Mouse (Mus musculus): Measurements from ENCODE around the gene Gpx4. TPM values are rescaled to one million over a fixed set of nuclear protein-coding genes. Genes with fewer than 3 reads are reported as not detected.

Gpx4 gene
- polyA plus RNA-seq (2015; fragmentation: Illumina TruSeq; extraction: RNeasy Lipid Tissue Mini Kit (QIAGEN cat#74804); ENCODE audit: low read depth, low replicate concordance): 889 TPM

GRCm38 (mm10) chr10:80047041-80047565 lies at the start of gene Gpx4:
Gene Gpx4, plus strand, starts transcription at chr10:80047166.

GRCm38 (mm10) chr10:80016511-80016910 lies 30.5 kb upstream of the Gpx4 start, which contains the start of gene Arhgap45:
Gene Arhgap45, plus strand, starts transcription at chr10:80016653.

DNA sequence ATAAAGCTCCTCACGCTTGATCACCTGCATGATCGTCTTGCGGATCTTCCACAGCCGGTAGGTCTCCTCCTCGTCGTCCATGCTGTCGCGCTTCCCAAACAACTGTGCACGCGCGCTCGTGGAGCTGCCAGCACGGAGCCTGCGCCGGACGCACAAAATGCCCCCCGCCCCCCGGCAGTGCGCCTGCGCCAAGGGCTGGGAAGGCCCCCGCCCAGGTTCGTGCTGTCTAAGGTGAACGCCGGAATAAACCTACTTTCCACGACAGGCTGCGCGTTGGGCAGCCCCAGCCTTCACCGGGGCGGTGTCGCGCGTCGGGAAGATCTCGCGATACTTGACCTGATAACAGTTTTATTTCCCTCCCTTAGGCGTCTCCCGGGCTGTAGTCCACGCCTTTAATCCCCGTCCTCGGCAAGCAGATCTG lies 7.4 kb upstream of the Gpx4 start, which contains the start of gene Polr2e:
Gene Polr2e (minus strand): TSS at position 237 of the 421 bp plus-strand sequence.

DNA sequence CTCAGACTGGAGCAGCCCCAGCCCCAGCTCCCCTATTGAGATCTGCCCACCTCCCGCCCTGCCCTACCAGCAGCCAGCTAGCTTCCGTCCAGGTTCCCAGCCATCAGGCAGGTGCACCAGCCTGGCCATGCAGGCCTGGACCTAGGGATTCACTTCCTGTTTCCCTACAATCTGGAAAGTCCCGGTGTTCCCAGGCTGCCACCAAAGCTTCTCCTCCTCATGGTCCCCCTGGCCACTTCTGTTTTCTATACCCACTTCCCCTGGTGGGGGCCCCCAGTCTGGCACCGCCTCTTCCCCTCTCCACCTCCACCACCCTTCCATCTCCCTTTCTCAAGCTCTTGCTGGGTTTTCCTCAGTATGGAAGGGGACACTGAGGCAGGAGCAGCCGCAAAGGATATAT lies 58.5 kb downstream of the Gpx4 start, which contains the start of gene Sbno2:
Gene Sbno2 (minus strand): TSS at position 112 of the 400 bp plus-strand sequence.

Other genes with a start within 250 kb of the Gpx4 start
- not detected for gene Misp, start 226.2 kb upstream of the Gpx4 start, polyA plus RNA-seq (2015; fragmentation: Illumina TruSeq; extraction: RNeasy Lipid Tissue Mini Kit (QIAGEN cat#74804); ENCODE audit: low read depth, low replicate concordance)
- gene Ptbp1, start 192.7 kb upstream of the Gpx4 start, polyA plus RNA-seq (2015; fragmentation: Illumina TruSeq; extraction: RNeasy Lipid Tissue Mini Kit (QIAGEN cat#74804); ENCODE audit: low read depth, low replicate concordance): 25.7 TPM
- gene Prtn3, start 172.7 kb upstream of the Gpx4 start, polyA plus RNA-seq (2015; fragmentation: Illumina TruSeq; extraction: RNeasy Lipid Tissue Mini Kit (QIAGEN cat#74804); ENCODE audit: low read depth, low replicate concordance): 3.6 TPM
- 49.3 TPM for gene Plppr3, start 172.5 kb upstream of the Gpx4 start, polyA plus RNA-seq (2015; fragmentation: Illumina TruSeq; extraction: RNeasy Lipid Tissue Mini Kit (QIAGEN cat#74804); ENCODE audit: low read depth, low replicate concordance)
- gene Elane, start 160.9 kb upstream of the Gpx4 start, polyA plus RNA-seq (2015; fragmentation: Illumina TruSeq; extraction: RNeasy Lipid Tissue Mini Kit (QIAGEN cat#74804); ENCODE audit: low read depth, low replicate concordance): not detected
- not detected for gene Cfd, start 156.3 kb upstream of the Gpx4 start, polyA plus RNA-seq (2015; fragmentation: Illumina TruSeq; extraction: RNeasy Lipid Tissue Mini Kit (QIAGEN cat#74804); ENCODE audit: low read depth, low replicate concordance)
- 32.0 TPM for gene Med16, start 138.2 kb upstream of the Gpx4 start, polyA plus RNA-seq (2015; fragmentation: Illumina TruSeq; extraction: RNeasy Lipid Tissue Mini Kit (QIAGEN cat#74804); ENCODE audit: low read depth, low replicate concordance)
- gene Gm26602, start 136.3 kb upstream of the Gpx4 start, polyA plus RNA-seq (2015; fragmentation: Illumina TruSeq; extraction: RNeasy Lipid Tissue Mini Kit (QIAGEN cat#74804); ENCODE audit: low read depth, low replicate concordance): not detected
- gene Kiss1r, start 130.2 kb upstream of the Gpx4 start, polyA plus RNA-seq (2015; fragmentation: Illumina TruSeq; extraction: RNeasy Lipid Tissue Mini Kit (QIAGEN cat#74804); ENCODE audit: low read depth, low replicate concordance): 4.0 TPM
- 241 TPM for gene R3hdm4, start 126.0 kb upstream of the Gpx4 start, polyA plus RNA-seq (2015; fragmentation: Illumina TruSeq; extraction: RNeasy Lipid Tissue Mini Kit (QIAGEN cat#74804); ENCODE audit: low read depth, low replicate concordance)
- 2.3 TPM for gene Arid3a, start 120.1 kb upstream of the Gpx4 start, polyA plus RNA-seq (2015; fragmentation: Illumina TruSeq; extraction: RNeasy Lipid Tissue Mini Kit (QIAGEN cat#74804); ENCODE audit: low read depth, low replicate concordance)
- 34.3 TPM for gene Wdr18, start 87.0 kb upstream of the Gpx4 start, polyA plus RNA-seq (2015; fragmentation: Illumina TruSeq; extraction: RNeasy Lipid Tissue Mini Kit (QIAGEN cat#74804); ENCODE audit: low read depth, low replicate concordance)
- gene Grin3b, start 76.5 kb upstream of the Gpx4 start, polyA plus RNA-seq (2015; fragmentation: Illumina TruSeq; extraction: RNeasy Lipid Tissue Mini Kit (QIAGEN cat#74804); ENCODE audit: low read depth, low replicate concordance): not detected
- gene Tmem259, start 62.8 kb upstream of the Gpx4 start, polyA plus RNA-seq (2015; fragmentation: Illumina TruSeq; extraction: RNeasy Lipid Tissue Mini Kit (QIAGEN cat#74804); ENCODE audit: low read depth, low replicate concordance): 89.3 TPM
- gene Cnn2, start 58.6 kb upstream of the Gpx4 start, polyA plus RNA-seq (2015; fragmentation: Illumina TruSeq; extraction: RNeasy Lipid Tissue Mini Kit (QIAGEN cat#74804); ENCODE audit: low read depth, low replicate concordance): 6.4 TPM
- gene Abca7, start 50.7 kb upstream of the Gpx4 start, polyA plus RNA-seq (2015; fragmentation: Illumina TruSeq; extraction: RNeasy Lipid Tissue Mini Kit (QIAGEN cat#74804); ENCODE audit: low read depth, low replicate concordance): 8.2 TPM
- gene Arhgap45, start 30.5 kb upstream of the Gpx4 start, polyA plus RNA-seq (2015; fragmentation: Illumina TruSeq; extraction: RNeasy Lipid Tissue Mini Kit (QIAGEN cat#74804); ENCODE audit: low read depth, low replicate concordance): 3.5 TPM
- gene Polr2e, start 7.4 kb upstream of the Gpx4 start, polyA plus RNA-seq (2015; fragmentation: Illumina TruSeq; extraction: RNeasy Lipid Tissue Mini Kit (QIAGEN cat#74804); ENCODE audit: low read depth, low replicate concordance): 134 TPM
- 11.7 TPM for gene Sbno2, start 58.4 kb downstream of the Gpx4 start, polyA plus RNA-seq (2015; fragmentation: Illumina TruSeq; extraction: RNeasy Lipid Tissue Mini Kit (QIAGEN cat#74804); ENCODE audit: low read depth, low replicate concordance)
- gene Stk11, start 68.6 kb downstream of the Gpx4 start, polyA plus RNA-seq (2015; fragmentation: Illumina TruSeq; extraction: RNeasy Lipid Tissue Mini Kit (QIAGEN cat#74804); ENCODE audit: low read depth, low replicate concordance): 71.6 TPM
- 443 TPM for gene Atp5d, start 91.5 kb downstream of the Gpx4 start, polyA plus RNA-seq (2015; fragmentation: Illumina TruSeq; extraction: RNeasy Lipid Tissue Mini Kit (QIAGEN cat#74804); ENCODE audit: low read depth, low replicate concordance)
- 231 TPM for gene Cbarp, start 93.7 kb downstream of the Gpx4 start, polyA plus RNA-seq (2015; fragmentation: Illumina TruSeq; extraction: RNeasy Lipid Tissue Mini Kit (QIAGEN cat#74804); ENCODE audit: low read depth, low replicate concordance)
- gene Midn, start 101.1 kb downstream of the Gpx4 start, polyA plus RNA-seq (2015; fragmentation: Illumina TruSeq; extraction: RNeasy Lipid Tissue Mini Kit (QIAGEN cat#74804); ENCODE audit: low read depth, low replicate concordance): 29.1 TPM
- gene Cirbp, start 118.8 kb downstream of the Gpx4 start, polyA plus RNA-seq (2015; fragmentation: Illumina TruSeq; extraction: RNeasy Lipid Tissue Mini Kit (QIAGEN cat#74804); ENCODE audit: low read depth, low replicate concordance): 124 TPM
- 10.3 TPM for gene 1600002K03Rik, start 125.8 kb downstream of the Gpx4 start, polyA plus RNA-seq (2015; fragmentation: Illumina TruSeq; extraction: RNeasy Lipid Tissue Mini Kit (QIAGEN cat#74804); ENCODE audit: low read depth, low replicate concordance)
- gene Efna2, start 132.3 kb downstream of the Gpx4 start, polyA plus RNA-seq (2015; fragmentation: Illumina TruSeq; extraction: RNeasy Lipid Tissue Mini Kit (QIAGEN cat#74804); ENCODE audit: low read depth, low replicate concordance): 4.6 TPM
- 25.9 TPM for gene Mum1, start 179.3 kb downstream of the Gpx4 start, polyA plus RNA-seq (2015; fragmentation: Illumina TruSeq; extraction: RNeasy Lipid Tissue Mini Kit (QIAGEN cat#74804); ENCODE audit: low read depth, low replicate concordance)
- gene Ndufs7, start 202.0 kb downstream of the Gpx4 start, polyA plus RNA-seq (2015; fragmentation: Illumina TruSeq; extraction: RNeasy Lipid Tissue Mini Kit (QIAGEN cat#74804); ENCODE audit: low read depth, low replicate concordance): 264 TPM
- gene Gamt, start 213.8 kb downstream of the Gpx4 start, polyA plus RNA-seq (2015; fragmentation: Illumina TruSeq; extraction: RNeasy Lipid Tissue Mini Kit (QIAGEN cat#74804); ENCODE audit: low read depth, low replicate concordance): 26.5 TPM
- 59.3 TPM for gene Dazap1, start 214.3 kb downstream of the Gpx4 start, polyA plus RNA-seq (2015; fragmentation: Illumina TruSeq; extraction: RNeasy Lipid Tissue Mini Kit (QIAGEN cat#74804); ENCODE audit: low read depth, low replicate concordance)
- 2,153 TPM for gene Rps15, start 245.3 kb downstream of the Gpx4 start, polyA plus RNA-seq (2015; fragmentation: Illumina TruSeq; extraction: RNeasy Lipid Tissue Mini Kit (QIAGEN cat#74804); ENCODE audit: low read depth, low replicate concordance)
- 48.2 TPM for gene Apc2, start 248.8 kb downstream of the Gpx4 start, polyA plus RNA-seq (2015; fragmentation: Illumina TruSeq; extraction: RNeasy Lipid Tissue Mini Kit (QIAGEN cat#74804); ENCODE audit: low read depth, low replicate concordance)